Mouse (Mus musculus): ENCODE data around the gene Evx2.

- TF ChIP-seq GATA1 (IDR thresholded peaks at IDR 0.05; ENCODE audit: low read length), result no peak
- no peak for TF ChIP-seq TAL1 (IDR thresholded peaks at IDR 0.05; ENCODE audit: low read length)
Observed at GRCm38 (mm10) chr2:74657251-74658023, 1.9 kb downstream of the Evx2 start.
